Comparison of ENCODE assay signal across 8 mouse cellular contexts in the genomic region with DNA sequence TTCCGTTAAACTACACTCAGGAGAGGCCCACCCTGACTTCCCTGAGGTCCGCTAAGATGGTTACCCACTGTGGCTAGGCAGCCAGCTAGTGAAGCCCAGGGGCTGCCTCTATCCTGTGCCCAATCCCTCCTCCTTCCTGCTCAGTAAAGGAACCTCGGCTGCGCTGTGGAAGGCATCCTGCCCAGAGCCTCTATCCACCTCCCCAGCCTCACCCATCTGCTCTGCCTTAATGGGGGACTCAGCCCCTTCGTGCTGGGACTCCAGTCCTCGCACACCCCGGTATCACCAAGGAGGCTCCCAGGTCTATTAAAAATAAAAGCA. TPM values are rescaled to one million over a fixed set of nuclear protein-coding genes. Genes with fewer than 3 reads are reported as not detected.
DNase-seq lines count a peak whose midpoint lies in the region; ATAC-seq lines count a peak whose summit lies in the region.

No protein-coding gene starts in this region.

- WGBS in hindbrain, embryonic 12.5 days, result 17% methylated on average over 7 of the region's 7 CpGs
- WGBS in midbrain, embryonic 14.5 days, result 12% methylated on average over 7 of the region's 7 CpGs

- peaks cover 35% of the 10 kb centered on the region for H3K4me1 ChIP-seq in hindbrain, embryonic 12.5 days
- peaks cover 33% of the 10 kb centered on the region for H3K4me1 ChIP-seq in midbrain, embryonic 14.5 days (ENCODE audit: control insufficient read depth, insufficient read depth, low read length)

- H3K9ac ChIP-seq in hindbrain, embryonic 12.5 days, result peak overlapping the region; percentile 86
- peak overlapping the region; percentile 96 for H3K9ac ChIP-seq in midbrain, embryonic 14.5 days (replicated peaks; ENCODE audit: low read length)

- no peaks in the 10 kb centered on the region for H3K9me3 ChIP-seq in hindbrain, embryonic 12.5 days (replicated peaks)
- H3K9me3 ChIP-seq in midbrain, embryonic 14.5 days (ENCODE audit: control insufficient read depth, low read length), result no peaks in the 10 kb centered on the region

- H3K36me3 ChIP-seq in hindbrain, embryonic 12.5 days, result peaks cover 21% of the 10 kb centered on the region
- peaks cover 25% of the 10 kb centered on the region; the same call in 1 of the 2 replicates for H3K36me3 ChIP-seq in midbrain, embryonic 14.5 days (ENCODE audit: control insufficient read depth, insufficient read depth, low read length)

- peak overlapping the region; percentile 72 for H3K4me3 ChIP-seq in hindbrain, embryonic 12.5 days
- H3K4me3 ChIP-seq in midbrain, embryonic 14.5 days (replicated peaks; ENCODE audit: low read depth, low read length), result peak overlapping the region; percentile 81

- H3K27me3 ChIP-seq in hindbrain, embryonic 12.5 days, result peaks cover 17% of the 10 kb centered on the region
- H3K27me3 ChIP-seq in midbrain, embryonic 14.5 days (ENCODE audit: control insufficient read depth, insufficient read depth, low read length), result no peaks in the 10 kb centered on the region

- peak; percentile 49 for DNase-seq in cerebellum, adult 11 months
- DNase-seq in cerebellum, adult 9-10 months, result no peak
- peak; percentile 53 to 55 for DNase-seq in right cerebral cortex, postnatal 10 days (ENCODE audit: low spot score in 2 of 2)
- no peak for DNase-seq in right cerebral cortex, postnatal 4 days
- DNase-seq in midbrain, embryonic 14.5 days, result peak; percentile 48
- DNase-seq in urinary bladder, postnatal 4 days (ENCODE audit: low spot score in 2 of 2), result no peak
- no peak for DNase-seq in gastrocnemius, postnatal 10 days

- no peak for ATAC-seq in hindbrain, embryonic 12.5 days (ENCODE audit: low FRiP score)
- ATAC-seq in midbrain, embryonic 14.5 days (ENCODE audit: low FRiP score, low TSS enrichment), result no peak

- peak overlapping the region; percentile 97 for H3K4me2 ChIP-seq in hindbrain, embryonic 12.5 days (replicated peaks)
- H3K4me2 ChIP-seq in midbrain, embryonic 14.5 days (ENCODE audit: low read length), result peak overlapping the region; percentile 71

- H3K27ac ChIP-seq in hindbrain, embryonic 12.5 days, result peak overlapping the region; percentile 35; the same call in 1 of the 2 replicates
- H3K27ac ChIP-seq in midbrain, embryonic 14.5 days (replicated peaks; ENCODE audit: low read depth, low read length), result peak overlapping the region; percentile 84

RNA-seq across cellular contexts. Expression of gene Coro1a, which starts 3.9 kb away (rescaled TPM):
- polyA plus RNA-seq in hindbrain, embryonic 12.5 days (2016; fragmentation: Nextera tagmentation; extraction: Ambion mirVana), result 53.6 and 56.9 TPM in 2 replicates
- polyA plus RNA-seq in midbrain, embryonic 14.5 days (2014; fragmentation: Nextera tagmentation; extraction: Ambion mirVana), result 95.0 and 115 TPM in 2 replicates
- total RNA-seq in gastrocnemius, postnatal 10 days (2021), result 1 to 10 TPM; 5.0 to 7.0 TPM

RNA-seq across cellular contexts. Expression of gene Slx1b, which starts 8.1 kb away (rescaled TPM):
- 15.3 and 17.1 TPM in 2 replicates for polyA plus RNA-seq in hindbrain, embryonic 12.5 days (2016; fragmentation: Nextera tagmentation; extraction: Ambion mirVana)
- 10.6 and 13.7 TPM in 2 replicates for polyA plus RNA-seq in midbrain, embryonic 14.5 days (2014; fragmentation: Nextera tagmentation; extraction: Ambion mirVana)
- total RNA-seq in gastrocnemius, postnatal 10 days (2021), result 1 to 10 TPM; 4.2 to 6.1 TPM

RNA-seq across cellular contexts. Expression of gene Bola2, which starts 8.5 kb away (rescaled TPM):
- polyA plus RNA-seq in hindbrain, embryonic 12.5 days (2016; fragmentation: Nextera tagmentation; extraction: Ambion mirVana), result 121 and 147 TPM in 2 replicates
- 128 and 164 TPM in 2 replicates for polyA plus RNA-seq in midbrain, embryonic 14.5 days (2014; fragmentation: Nextera tagmentation; extraction: Ambion mirVana)
- total RNA-seq in gastrocnemius, postnatal 10 days (2021), result 10 to 100 TPM; 53.6 to 54.4 TPM

RNA-seq across cellular contexts. Expression of gene Sult1a1, which starts 27.5 kb away (rescaled TPM):
- polyA plus RNA-seq in hindbrain, embryonic 12.5 days (2016; fragmentation: Nextera tagmentation; extraction: Ambion mirVana), result 0.65 and 1.4 TPM in 2 replicates
- 0.38 and 2.6 TPM in 2 replicates for polyA plus RNA-seq in midbrain, embryonic 14.5 days (2014; fragmentation: Nextera tagmentation; extraction: Ambion mirVana)
- 10 to 100 TPM; 13.8 to 24.7 TPM for total RNA-seq in gastrocnemius, postnatal 10 days (2021)

RNA-seq across cellular contexts. Expression of gene Sgf29, which starts 54.6 kb away (rescaled TPM):
- 27.3 and 40.6 TPM in 2 replicates for polyA plus RNA-seq in hindbrain, embryonic 12.5 days (2016; fragmentation: Nextera tagmentation; extraction: Ambion mirVana)
- polyA plus RNA-seq in midbrain, embryonic 14.5 days (2014; fragmentation: Nextera tagmentation; extraction: Ambion mirVana), result 64.6 and 71.3 TPM in 2 replicates
- total RNA-seq in gastrocnemius, postnatal 10 days (2021), result 10 to 100 TPM; 21.9 to 22.9 TPM

Comparison
In these comparisons a context has a peak if more than half of its experiments do, and no peak if none do; other contexts are left out.
1. DNase-seq: peak in cerebellum, adult 11 months (single experiment), right cerebral cortex, postnatal 10 days (2 of 2) and midbrain, embryonic 14.5 days (single experiment); none in cerebellum, adult 9-10 months (single experiment), right cerebral cortex, postnatal 4 days (single experiment), urinary bladder, postnatal 4 days (0 of 2) and gastrocnemius, postnatal 10 days (single experiment).